Mouse (Mus musculus) MN1 (cell line): ENCODE measurements around the gene Rnf149.

ENCODE experiments used
- DNase-seq: peaks from one replicate; pipeline ENCODE4 v3.0.0-alpha.2; 2016; ENCODE audit warnings: low spot score

Gene Rnf149

GRCm38 (mm10) chr1:39575778-39576375 is 1.3 kb downstream of the Rnf149 start:
- peak; percentile 49 for DNase-seq

GRCm38 (mm10) chr1:39573890-39574289 is 3.3 kb downstream of the Rnf149 start:
- DNase-seq: no peak

GRCm38 (mm10) chr1:39571653-39572052 is 5.6 kb downstream of the Rnf149 start:
- no peak for DNase-seq

- DNase-seq: no peak
These were observed 9.1 kb downstream of the Rnf149 start for GRCm38 (mm10) chr1:39568079-39568478.

- peak; percentile 68 for DNase-seq
These were observed 12.6 kb downstream of the Rnf149 start for GRCm38 (mm10) chr1:39564603-39565002.

GRCm38 (mm10) chr1:39563161-39563560 is 14.0 kb downstream of the Rnf149 start:
- DNase-seq: no peak

GRCm38 (mm10) chr1:39561920-39562319 is 15.3 kb downstream of the Rnf149 start:
- DNase-seq: peak; percentile 60

- no peak for DNase-seq
These were observed 18.2 kb downstream of the Rnf149 start for GRCm38 (mm10) chr1:39559009-39559408.

GRCm38 (mm10) chr1:39555556-39556415 is 21.4 kb downstream of the Rnf149 start:
- DNase-seq: peak; percentile 79

GRCm38 (mm10) chr1:39549831-39550230 is 27.4 kb downstream of the Rnf149 start:
- no peak for DNase-seq

GRCm38 (mm10) chr1:39547238-39547637 is 30.0 kb downstream of the Rnf149 start:
- peak; percentile 36 for DNase-seq

- DNase-seq: peak; percentile 31
These were observed 30.9 kb downstream of the Rnf149 start for GRCm38 (mm10) chr1:39546160-39546866.

- DNase-seq: peak; percentile 46
These were observed 31.6 kb downstream of the Rnf149 start for GRCm38 (mm10) chr1:39545589-39545988.

- no peak for DNase-seq
These were observed 36.6 kb downstream of the Rnf149 start for GRCm38 (mm10) chr1:39540592-39540991.

- no peak for DNase-seq
These were observed 39.4 kb downstream of the Rnf149 start for GRCm38 (mm10) chr1:39537631-39538380.

- DNase-seq: no peak
These were observed 40.5 kb downstream of the Rnf149 start for GRCm38 (mm10) chr1:39536701-39537100.

- DNase-seq: peak; percentile 100
These were observed 41.5 kb downstream of the Rnf149 start for GRCm38 (mm10) chr1:39535515-39536311.

GRCm38 (mm10) chr1:39534831-39535230 is 42.4 kb downstream of the Rnf149 start, which contains the start of gene Cnot11:
TSS of gene Cnot11 (plus strand) at chr1:39534992.
- no peak for DNase-seq

GRCm38 (mm10) chr1:39533917-39534316 is 43.3 kb downstream of the Rnf149 start:
- no peak for DNase-seq

- no peak for DNase-seq
These were observed 46.2 kb downstream of the Rnf149 start for GRCm38 (mm10) chr1:39531036-39531435.
